Mouse (Mus musculus) T-helper 2 cell (primary cell): ENCODE data around the gene Smok3c.
"Not testable (repeated sequence)": the region's sequence is repeated elsewhere in the genome, so short reads cannot be mapped to it uniquely, and the experiment has no call there.

ENCODE experiments used
- in situ Hi-C: fragments of 300-600 bp; cut with MboI, MseI; formaldehyde crosslinking; loops from one replicate; pipeline ENCODE4 v1.15.1; 2025; ENCODE audit warnings: high pct_unique_total_duplicates

Gene Smok3c

DNA sequence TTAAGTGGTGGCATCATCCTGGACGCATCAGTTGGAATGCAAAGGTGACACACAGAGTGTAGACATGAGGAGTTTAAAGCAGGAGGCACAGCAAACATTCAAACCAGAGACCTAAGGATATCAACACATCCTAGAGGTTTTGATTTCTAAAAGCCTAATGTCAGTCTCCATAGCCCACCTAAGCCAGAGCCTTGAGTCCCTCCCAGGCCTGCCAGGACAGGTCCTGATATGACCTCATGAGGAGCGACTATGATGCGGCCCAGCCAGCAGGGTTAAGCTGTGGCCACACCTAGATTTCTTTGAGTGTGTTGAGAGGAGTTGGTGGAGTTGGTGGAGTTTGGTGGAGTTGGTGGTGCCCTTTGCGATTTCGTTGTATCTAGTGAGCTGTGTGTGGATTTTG lies at the start of gene Smok3c:
TSS of gene Smok3c (plus strand) at position 301 of the 400 bp plus-strand sequence.
- in situ Hi-C loops: loop anchor here (5.0 kb wide), 1 partner anchor 41 kb away; no protein-coding TSS in a partner anchor

DNA sequence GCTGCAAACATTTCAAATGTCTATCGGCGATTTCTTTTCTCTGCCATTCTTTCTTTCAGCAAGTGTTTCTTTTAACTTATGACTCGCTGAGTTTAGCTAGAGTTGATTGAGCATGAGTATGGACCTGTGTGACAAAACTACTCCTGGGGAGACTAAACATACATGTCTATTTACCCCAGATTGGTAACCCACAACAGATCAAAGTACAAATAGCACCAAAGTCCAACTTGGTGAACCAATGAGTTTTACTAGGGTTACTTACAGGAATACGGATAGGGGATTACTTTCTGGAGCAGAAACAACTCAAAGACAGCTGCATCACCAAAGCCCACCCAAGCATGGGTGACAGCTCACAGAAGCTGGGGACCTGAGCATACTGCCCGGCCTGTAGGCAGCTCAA lies 43.6 kb upstream of the Smok3c start:
- in situ Hi-C loops: no loop called here

DNA sequence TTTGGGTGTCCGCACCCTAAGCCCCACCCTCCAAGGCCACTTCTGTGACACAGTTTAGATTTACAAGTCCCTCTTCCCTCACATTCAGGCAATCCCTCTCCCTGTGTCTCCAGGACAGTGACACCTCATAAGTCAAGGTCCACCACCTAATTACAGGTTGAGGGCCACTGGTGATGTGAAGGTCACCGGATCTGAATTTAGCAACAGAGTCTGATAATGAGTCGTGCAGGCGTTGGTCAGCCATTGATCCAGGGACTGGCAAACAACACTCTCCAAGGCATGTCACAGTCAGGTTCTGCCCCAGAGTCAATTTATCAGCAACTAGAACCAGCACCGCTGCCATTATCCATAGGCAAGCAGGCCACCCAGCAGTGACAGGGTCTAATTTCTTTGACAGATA lies 40.6 kb upstream of the Smok3c start:
- in situ Hi-C loops: loop anchor here (5.0 kb wide), 1 partner anchor 40 kb away; the partner anchor contains the start of gene Smok3c

DNA sequence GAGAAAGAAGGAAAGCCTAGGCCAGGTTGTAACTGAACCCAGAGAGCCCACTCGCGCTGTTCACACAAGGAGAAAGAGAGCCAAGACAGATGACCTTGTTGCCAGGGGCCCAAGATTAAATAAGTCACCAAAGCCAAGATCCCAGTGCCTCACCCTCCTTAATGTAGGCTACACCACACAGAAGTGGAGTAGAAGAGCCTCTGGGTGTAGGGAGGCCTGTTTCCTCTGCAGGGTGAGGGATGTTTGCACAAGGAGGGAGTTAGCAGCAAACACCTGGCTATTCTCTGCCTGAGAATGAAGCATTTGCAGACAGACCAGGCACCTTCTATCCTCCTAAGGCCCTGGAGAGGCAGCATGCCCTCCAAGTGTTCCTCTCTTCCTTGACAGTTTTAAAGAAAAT lies 36.5 kb upstream of the Smok3c start:
- in situ Hi-C loops: no loop called here

DNA sequence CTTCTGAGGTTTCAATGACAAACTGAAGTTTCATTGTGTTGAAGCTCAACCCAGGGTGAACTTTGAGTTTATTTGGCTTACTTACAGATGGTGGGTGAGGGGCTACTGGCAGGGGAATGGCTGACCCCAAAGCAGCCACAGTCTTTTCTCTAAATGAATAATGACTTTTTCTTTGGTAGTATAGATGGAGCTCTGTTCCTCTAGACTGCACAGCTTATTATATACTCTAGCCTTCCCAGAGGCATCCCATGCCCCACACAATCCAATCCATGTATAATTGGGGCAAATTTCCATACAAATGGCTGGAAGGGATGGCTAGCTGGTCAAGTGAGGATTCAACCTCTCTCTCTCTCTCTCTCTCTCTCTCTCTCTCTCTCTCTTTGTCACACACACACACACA lies 36.0 kb upstream of the Smok3c start:
- in situ Hi-C loops: no loop called here

DNA sequence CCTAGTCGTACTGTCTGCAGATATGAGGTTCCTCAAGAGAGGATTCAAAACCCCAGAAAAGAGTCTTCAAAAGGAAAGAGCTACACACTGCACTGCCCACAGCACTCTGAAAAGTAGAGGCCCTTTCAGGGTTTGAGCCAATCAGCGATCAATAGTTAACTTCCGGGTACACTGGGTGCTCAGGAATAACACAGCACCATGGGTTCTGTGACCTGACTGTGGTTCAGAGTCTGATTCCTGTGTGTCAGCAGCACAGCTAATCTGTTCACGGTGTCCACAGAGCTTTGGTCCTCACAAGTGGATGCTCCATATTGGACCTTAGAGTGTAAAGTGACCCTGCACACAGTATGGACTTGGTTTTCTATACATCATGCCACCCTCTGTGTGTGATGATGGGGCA lies 33.4 kb upstream of the Smok3c start:
- in situ Hi-C loops: not testable (repeated sequence)

DNA sequence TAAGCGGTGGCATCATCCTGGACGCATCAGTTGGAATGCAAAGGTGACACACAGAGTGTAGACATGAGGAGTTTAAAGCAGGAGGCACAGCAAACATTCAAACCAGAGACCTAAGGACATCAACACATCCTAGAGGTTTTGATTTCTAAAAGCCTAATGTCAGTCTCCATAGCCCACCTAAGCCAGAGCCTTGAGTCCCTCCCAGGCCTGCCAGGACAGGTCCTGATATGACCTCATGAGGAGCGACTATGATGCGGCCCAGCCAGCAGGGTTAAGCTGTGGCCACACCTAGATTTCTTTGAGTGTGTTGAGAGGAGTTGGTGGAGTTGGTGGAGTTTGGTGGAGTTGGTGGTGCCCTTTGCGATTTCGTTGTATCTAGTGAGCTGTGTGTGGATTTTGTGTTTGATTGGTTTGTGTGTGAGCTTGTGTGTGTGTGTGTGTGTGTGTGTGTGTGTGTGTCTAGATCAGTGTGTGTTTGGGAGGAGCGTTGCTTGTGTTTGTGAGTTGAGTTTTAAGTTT lies 32.0 kb upstream of the Smok3c start, which contains the start of the genes Smok3a and Smok3b:
TSS of gene Smok3a (plus strand) at position 301 of the 519 bp plus-strand sequence.
TSS of gene Smok3b (plus strand) at position 469 of the 519 bp plus-strand sequence.
- in situ Hi-C loops: not testable (repeated sequence)

DNA sequence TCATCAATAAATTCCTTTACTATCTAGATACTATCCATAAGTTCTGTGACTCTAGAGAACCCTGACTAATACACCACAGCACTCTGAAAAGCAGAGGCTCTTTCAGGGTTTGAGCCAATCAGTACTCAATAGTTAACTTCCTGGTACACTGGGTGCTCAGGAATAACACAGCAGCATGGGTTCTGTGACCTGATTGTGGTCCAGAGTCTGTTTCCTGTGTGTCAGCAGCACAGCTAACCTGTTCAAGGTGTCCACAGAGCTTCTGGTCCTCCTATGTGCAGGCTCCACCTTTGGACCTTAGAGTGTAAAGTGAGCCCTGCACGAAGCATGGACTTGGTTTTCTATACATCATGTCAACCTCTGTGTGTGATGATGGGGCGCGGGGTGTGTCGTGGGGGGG lies 20.8 kb downstream of the Smok3c start:
- in situ Hi-C loops: no loop called here

DNA sequence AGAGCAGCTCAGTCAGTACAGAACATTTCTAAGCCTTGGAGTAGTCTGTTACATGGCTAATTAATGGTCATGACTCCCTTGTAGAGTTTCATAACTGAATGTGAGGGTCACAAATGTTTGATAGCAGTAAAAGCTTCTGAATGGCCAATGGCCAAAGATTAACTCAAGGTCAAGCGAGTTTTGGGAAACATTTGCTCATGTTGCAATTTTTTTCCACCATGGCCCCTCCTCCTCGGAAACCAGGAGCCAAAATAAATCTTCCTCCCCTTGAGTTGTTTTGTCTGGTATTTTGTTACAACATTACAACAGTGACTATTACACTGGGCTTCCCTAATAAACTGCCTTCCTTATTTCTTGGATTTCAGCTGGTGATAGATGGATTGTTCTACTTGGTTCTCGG lies 22.7 kb downstream of the Smok3c start:
- in situ Hi-C loops: no loop called here

DNA sequence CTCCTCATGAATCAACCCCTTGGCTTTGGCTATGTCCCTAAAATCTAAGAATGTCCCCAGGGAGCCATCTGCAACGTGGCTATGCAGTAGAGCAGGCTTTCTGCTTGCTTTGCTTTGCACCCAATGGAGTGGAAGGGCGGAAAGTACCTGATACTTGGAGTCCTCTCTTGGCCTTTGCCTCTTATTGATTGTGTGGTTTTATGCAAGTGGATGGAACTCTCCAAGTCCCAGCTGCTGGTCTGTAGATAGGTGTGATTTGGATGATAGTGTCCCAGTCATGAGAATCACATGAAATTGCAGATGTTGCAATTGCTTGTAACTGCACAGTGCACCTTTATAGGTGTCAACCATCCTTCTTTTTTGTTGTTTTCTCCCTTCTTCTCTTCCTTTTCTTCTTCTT lies 23.2 kb downstream of the Smok3c start:
- in situ Hi-C loops: no loop called here

DNA sequence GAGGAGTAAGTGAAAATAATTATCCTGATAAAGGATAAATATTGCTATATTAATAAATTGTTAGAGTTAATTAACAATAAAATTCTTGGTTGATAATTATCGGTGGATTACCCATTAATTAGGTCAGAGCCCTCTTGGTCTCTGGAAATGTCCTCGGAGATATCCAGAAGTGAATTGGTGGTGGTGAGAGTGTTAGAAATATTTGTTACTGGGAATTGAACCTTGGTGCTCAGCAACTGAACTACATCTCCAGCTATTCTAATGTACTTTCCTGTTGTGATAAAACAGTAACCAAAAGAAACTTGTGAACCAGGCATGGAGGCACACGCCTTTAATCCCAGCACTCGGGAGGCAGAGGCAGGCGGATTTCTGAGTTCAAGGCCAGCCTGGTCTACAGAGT lies 27.5 kb downstream of the Smok3c start:
- in situ Hi-C loops: no loop called here

DNA sequence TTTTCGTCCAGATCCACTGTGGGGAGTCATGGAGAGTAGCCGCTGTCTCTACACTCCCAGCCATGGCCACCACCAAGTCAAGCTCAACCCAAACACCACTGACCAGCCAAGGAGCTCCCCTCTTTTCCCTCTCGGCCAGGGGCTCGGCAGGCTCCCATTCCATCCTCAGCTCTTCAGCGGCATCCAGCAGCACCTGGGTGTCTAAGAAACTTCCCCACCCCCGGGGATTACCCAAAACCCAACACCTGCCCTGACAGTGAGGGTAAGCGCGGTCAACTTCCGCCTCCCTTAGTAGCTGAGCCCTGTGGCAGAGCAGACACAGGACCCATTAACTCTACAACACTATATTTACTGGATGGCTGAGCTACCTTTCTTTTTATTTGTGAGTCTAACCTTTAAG lies 28.5 kb downstream of the Smok3c start:
- in situ Hi-C loops: no loop called here

DNA sequence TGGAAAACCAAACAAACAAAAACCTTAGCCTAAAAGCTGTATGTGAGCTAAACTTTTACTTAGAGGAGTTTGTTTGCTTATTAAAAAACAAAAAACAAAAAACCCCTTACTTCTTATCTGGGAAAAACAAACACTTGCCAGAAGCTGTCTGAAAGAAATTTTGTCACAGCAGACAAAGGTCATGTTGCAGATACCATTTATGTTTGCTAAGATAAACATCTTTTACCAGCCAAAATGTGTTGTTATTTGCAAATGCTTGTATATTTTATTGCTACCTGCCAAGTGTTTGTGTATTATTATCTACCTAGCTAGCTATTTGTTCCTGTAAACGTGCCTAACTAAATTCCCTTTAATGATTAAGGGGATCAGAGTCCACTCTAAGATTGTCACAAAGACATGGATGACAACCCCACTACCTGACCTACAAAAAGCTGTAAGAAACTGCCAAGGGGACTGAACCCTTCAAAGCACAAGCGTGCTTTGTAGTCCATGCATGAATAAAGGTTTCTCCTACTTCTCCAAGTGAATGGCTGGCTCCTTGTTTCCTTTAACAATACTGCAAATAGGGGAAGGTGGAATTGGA lies 30.4 kb downstream of the Smok3c start:
- in situ Hi-C loops: no loop called here

DNA sequence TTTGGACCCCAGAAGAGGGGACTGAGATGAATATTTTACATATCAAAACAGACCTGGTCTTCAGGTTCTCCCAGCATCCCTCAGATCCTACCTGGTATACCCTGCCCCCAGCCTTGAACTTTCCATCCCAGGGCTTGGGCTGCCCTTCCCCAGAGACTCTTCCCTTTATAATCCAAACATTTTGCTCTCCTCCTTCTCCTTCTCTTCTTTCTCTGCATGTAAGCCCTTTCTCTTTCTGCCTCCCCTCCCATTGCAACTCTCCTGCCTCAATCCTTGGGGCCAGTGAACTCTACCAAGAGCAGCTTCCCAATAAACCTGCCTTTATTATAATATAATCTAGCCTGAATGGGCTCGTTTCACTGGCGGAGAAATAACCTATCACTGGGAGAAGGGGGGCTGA lies 30.9 kb downstream of the Smok3c start:
- in situ Hi-C loops: no loop called here

DNA sequence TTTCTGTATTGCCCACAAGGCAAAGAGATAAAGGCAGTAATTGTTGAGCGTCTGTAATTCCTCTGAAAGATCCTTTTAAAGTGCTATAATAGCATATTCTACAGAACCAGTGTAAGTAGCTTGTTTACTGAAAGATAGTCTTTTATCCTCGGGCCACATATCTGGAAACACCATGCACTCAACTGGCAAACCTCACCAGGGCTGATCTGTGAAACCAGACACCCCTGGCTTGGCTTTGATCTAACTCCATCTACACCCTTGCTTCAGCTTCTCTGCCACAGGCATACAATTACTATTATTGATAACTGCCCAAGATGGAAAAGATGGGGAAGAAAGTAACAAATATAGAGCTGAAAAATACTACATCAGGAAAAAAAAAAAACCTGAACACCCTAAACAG lies 31.5 kb downstream of the Smok3c start:
- in situ Hi-C loops: no loop called here

DNA sequence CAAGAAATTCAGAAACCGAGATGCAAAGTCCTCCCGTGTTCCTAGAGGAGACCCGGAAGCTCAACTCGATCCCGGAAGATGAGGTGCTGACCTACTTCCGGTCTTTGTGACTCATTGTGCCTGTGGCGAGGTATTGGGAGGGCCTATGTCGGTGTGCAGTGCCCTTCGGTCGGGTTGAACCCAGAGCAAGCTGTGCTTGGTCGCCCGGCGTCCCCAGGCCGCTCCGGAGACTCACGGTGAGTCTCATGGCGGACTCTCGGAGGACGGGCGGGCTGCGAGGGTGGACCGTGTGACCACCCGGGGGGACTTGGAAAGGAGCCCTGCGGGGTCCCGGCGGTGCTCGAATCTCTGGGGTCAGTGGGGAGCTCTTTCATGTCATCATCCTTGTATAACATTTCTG lies 32.0 kb downstream of the Smok3c start, which contains the start of gene Zkscan1:
TSS of gene Zkscan1 (plus strand) at position 89 of the 400 bp plus-strand sequence.
- in situ Hi-C loops: loop anchor here (5.0 kb wide), 1 partner anchor 67 kb away; no protein-coding TSS in a partner anchor

DNA sequence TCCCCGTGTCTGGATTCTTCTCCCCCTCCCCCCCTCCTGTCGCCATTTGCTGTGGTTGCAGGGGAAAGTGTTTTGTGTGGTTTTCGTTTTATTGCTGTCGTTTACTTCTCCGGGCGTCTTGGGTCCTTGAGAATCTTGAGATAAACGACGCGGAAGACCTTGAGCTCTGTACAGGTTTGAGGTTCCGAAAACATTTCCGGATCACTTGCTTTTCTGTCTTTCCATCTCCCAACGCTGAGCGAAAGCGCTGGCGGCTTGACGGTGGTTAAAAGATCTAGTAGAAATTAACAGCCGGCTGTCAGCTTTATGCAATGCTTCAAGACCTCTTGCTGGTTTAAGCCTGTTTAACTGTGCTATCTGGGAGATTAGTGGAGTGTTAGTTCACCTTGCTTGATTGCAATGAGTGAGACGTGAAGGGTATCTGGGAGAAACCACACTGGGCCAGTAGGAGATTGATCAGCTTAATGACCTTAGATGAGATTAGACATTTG lies 32.5 kb downstream of the Smok3c start:
- in situ Hi-C loops: loop anchor here (5.0 kb wide), 1 partner anchor 67 kb away; no protein-coding TSS in a partner anchor

DNA sequence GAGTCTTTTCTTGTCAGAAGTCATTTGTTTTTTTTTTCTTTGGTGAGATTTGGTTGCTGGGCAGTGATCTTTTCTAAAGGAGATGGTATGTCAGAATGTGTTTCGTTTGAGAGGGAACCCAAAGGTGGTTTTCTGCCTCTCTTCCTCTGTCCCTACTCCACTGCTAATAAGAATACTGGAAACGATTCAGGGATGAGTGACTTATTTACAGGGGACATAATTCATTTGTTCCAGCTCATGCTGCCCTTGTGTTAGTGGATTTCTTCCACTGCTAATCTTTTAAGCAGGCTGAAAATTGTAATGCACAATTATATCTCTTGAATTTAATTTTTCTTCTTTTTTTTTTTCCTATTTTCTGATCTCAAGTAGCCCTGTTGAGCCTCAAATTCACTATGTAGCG lies 33.8 kb downstream of the Smok3c start:
- in situ Hi-C loops: loop anchor here (5.0 kb wide), 1 partner anchor 65 kb away; no protein-coding TSS in a partner anchor

DNA sequence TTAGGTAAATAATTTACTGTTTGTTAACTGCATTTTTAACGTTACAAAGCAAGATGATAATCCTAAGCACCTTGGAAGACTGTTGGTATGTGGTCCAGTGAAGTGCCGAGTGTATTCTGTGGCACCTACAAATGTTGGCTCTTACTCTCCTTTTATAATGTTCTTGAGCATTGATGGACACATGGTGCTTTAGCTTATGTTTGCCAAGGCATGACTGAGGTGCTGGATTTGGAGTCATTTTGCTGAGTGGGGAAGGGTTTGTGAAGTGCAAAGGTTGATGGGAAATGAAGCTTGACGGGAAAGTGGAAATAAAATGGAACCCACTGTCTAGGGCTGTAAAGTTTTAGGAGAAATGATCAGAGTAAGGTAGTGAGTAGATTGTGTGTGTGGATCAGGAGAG lies 35.4 kb downstream of the Smok3c start:
- in situ Hi-C loops: loop anchor here (5.0 kb wide), 1 partner anchor 64 kb away; no protein-coding TSS in a partner anchor

DNA sequence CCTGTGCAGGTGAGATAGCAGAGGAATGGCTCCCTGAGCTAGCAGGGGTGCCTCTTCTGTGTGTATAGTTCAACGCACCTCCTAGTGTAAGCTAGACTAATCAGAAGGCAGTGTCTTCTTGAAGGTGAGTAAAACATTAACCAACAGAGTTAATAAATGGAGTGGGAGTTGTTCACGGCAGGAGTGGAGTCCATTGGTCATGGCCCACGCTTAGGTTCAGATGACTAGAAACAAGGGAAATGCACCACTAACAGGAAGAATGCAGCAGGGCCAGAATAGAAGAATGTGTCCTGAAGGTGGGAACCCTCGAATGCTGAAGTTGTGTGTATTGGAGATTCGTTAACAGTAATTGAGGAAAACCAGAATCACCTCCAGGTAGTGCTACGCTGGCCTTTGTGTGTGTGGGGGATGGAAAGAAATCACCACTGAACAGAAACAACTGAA lies 36.1 kb downstream of the Smok3c start:
- in situ Hi-C loops: loop anchor here (5.0 kb wide), 1 partner anchor 63 kb away; no protein-coding TSS in a partner anchor

DNA sequence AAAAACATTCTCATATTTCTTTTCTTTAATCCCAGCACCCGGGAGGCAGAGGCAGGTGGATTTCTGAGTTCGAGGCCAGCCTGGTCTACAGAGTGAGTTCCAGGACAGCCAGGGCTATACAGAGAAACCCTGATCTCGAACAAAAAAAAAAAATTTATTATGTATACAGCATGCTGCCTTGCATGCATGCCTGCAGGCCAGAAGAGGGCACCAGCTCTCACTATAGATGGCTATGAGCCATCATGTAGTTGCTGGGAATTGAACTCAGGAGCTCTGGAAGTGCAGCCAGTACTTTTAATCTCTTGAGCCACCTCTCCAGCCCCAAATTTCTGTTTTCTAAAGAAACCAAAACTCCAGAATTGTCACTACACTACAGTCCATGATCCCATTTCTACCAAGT lies 37.3 kb downstream of the Smok3c start:
- in situ Hi-C loops: no loop called here

DNA sequence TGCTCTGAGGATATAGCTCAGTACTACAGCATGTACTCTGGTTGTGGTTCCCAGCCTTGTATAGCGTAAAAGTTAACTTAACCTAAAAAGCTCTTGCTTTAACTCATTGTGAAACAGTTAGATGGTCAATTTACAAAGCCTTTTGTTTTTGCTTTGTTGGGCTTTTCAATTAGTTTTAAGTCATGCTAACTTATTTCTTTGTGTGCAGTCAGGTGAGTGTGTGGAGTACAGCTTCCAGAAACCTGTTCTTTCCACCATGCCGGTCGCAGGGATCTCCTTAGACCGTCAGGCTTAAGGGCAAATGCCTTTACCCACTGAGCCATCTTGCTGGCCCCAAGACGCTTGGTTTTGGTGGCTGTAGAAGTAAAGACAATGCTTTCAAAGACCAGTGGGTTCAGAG lies 37.7 kb downstream of the Smok3c start:
- in situ Hi-C loops: no loop called here

DNA sequence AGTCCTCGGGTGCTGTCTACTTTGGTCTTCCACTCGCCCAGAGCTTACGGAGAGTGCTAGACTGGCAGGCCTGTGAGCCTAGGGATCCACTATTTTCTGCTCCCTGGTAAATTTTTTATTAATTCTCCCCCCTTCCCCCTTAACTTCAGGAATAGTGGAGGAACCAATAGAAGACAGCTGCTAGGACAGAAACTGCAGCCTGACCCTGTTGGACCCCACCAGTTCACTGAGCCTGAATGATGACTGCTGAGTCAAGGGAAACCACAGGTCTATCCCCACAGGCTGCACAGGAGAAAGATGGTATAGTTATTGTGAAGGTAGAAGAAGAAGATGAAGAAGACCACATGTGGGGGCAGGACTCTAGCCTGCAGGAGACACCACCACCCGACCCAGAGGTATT lies 39.8 kb downstream of the Smok3c start:
- in situ Hi-C loops: no loop called here
